Mouse (Mus musculus) bone marrow macrophage, adult 2 months (primary cell): ENCODE measurements at regions not wholly inside any gene's neighbourhood (a gene's known extent, or its start where the extent isn't known, plus 50 kb on each side); places are given as distances from the start of the nearest gene placed in this dataset.

ENCODE experiments used
- H3K27ac ChIP-seq: 2 replicates; pipeline ENCODE4 v1.5.1; 2012; ENCODE audit warnings: low read depth, low read length; ENCODE audit not compliant: insufficient read depth
- H3K4me1 ChIP-seq: 2 replicates; pipeline ENCODE4 v1.6.1; 2012; ENCODE audit warnings: low read length; ENCODE audit not compliant: control insufficient read depth, insufficient read depth
- H3K4me3 ChIP-seq: 2 replicates; pipeline ENCODE4 v1.5.1; 2012; ENCODE audit warnings: mild to moderate bottlenecking, low read length, moderate library complexity; ENCODE audit not compliant: insufficient read depth
- CTCF ChIP-seq: IDR thresholded peaks from 2 replicates; pipeline ENCODE4 v1.5.1; 2012; ENCODE audit warnings: low read depth, mild to moderate bottlenecking, low read length, moderate library complexity
- POLR2A ChIP-seq: IDR thresholded peaks from 2 replicates; pipeline ENCODE4 v1.6.1; 2012; ENCODE audit warnings: mild to moderate bottlenecking, low read depth, low read length, borderline replicate concordance

GRCm38 (mm10) chr7:129908826-129909225 lies 317.2 kb downstream of the Wdr11 start:
- Histone ChIP-seq H3K4me3 (no peak overlapping the region), H3K27ac (no peak overlapping the region), H3K4me1 (no peaks in the 10 kb centered on the region)
- TF ChIP-seq CTCF (no peak), POLR2A (no peak)

- Histone ChIP-seq H3K4me3 (no peak overlapping the region), H3K4me1 (no peaks in the 10 kb centered on the region), H3K27ac (no peak overlapping the region)
- no peak for TF ChIP-seq CTCF
- no peak for TF ChIP-seq POLR2A
These were observed 318.1 kb downstream of the Wdr11 start for GRCm38 (mm10) chr7:129909730-129910129.

GRCm38 (mm10) chr7:129910826-129911225 lies 319.2 kb downstream of the Wdr11 start:
- no peak overlapping the region for H3K27ac ChIP-seq
- H3K4me1 ChIP-seq: no peaks in the 10 kb centered on the region
- H3K4me3 ChIP-seq: no peak overlapping the region
- TF ChIP-seq POLR2A: no peak
- no peak for TF ChIP-seq CTCF

GRCm38 (mm10) chr7:129914871-129915270 lies 323.2 kb downstream of the Wdr11 start:
- Histone ChIP-seq H3K4me3 (no peak overlapping the region), H3K4me1 (no peaks in the 10 kb centered on the region), H3K27ac (no peak overlapping the region)
- TF ChIP-seq CTCF: no peak
- no peak for TF ChIP-seq POLR2A

GRCm38 (mm10) chr7:129918240-129919200 lies 326.9 kb downstream of the Wdr11 start:
- H3K4me3 ChIP-seq: no peak overlapping the region
- no peak for TF ChIP-seq CTCF
- no peak for TF ChIP-seq POLR2A

GRCm38 (mm10) chr7:129922291-129922690 lies 330.6 kb downstream of the Wdr11 start:
- Histone ChIP-seq H3K4me3 (no peak overlapping the region), H3K4me1 (no peaks in the 10 kb centered on the region), H3K27ac (no peak overlapping the region)
- TF ChIP-seq POLR2A: no peak
- no peak for TF ChIP-seq CTCF

More at GRCm38 (mm10) chr7:129918240-129919200, 326.9 kb downstream of the Wdr11 start:
- no peak overlapping the region for H3K27ac ChIP-seq
- H3K4me1 ChIP-seq: no peaks in the 10 kb centered on the region

GRCm38 (mm10) chr7:129936731-129937130 lies 345.1 kb downstream of the Wdr11 start:
- TF ChIP-seq POLR2A (no peak), CTCF (no peak)
- H3K4me1 ChIP-seq: no peaks in the 10 kb centered on the region
- H3K27ac ChIP-seq: no peak overlapping the region
- no peak overlapping the region for H3K4me3 ChIP-seq

- TF ChIP-seq CTCF: no peak
- no peak for TF ChIP-seq POLR2A
- Histone ChIP-seq H3K4me3 (no peak overlapping the region), H3K4me1 (no peaks in the 10 kb centered on the region), H3K27ac (no peak overlapping the region)
These were observed 346.1 kb downstream of the Wdr11 start for GRCm38 (mm10) chr7:129937715-129938114.

GRCm38 (mm10) chr7:129938141-129938540 lies 346.5 kb downstream of the Wdr11 start:
- TF ChIP-seq POLR2A (no peak), CTCF (no peak)
- Histone ChIP-seq H3K4me3 (no peak overlapping the region), H3K27ac (no peak overlapping the region), H3K4me1 (no peaks in the 10 kb centered on the region)

- Histone ChIP-seq H3K4me1 (no peaks in the 10 kb centered on the region), H3K27ac (no peak overlapping the region), H3K4me3 (no peak overlapping the region)
- TF ChIP-seq POLR2A (no peak), CTCF (no peak)
These were observed 347.6 kb downstream of the Wdr11 start for GRCm38 (mm10) chr7:129939266-129939665.
